Mouse (Mus musculus) large intestine, adult 2 months (tissue): ENCODE results near the gene Coq4. TPM values are rescaled to one million over a fixed set of nuclear protein-coding genes. Genes with fewer than 3 reads are reported as not detected.
"Not testable (repeated sequence)": the region's sequence is repeated elsewhere in the genome, so short reads cannot be mapped to it uniquely, and the experiment has no call there.

Experiments used
- DNase-seq: peaks from one replicate; pipeline ENCODE4 v3.0.0-alpha.2; 2012; ENCODE audit warnings: low read depth, low spot score
- WGBS: fragments of 180-500 bp; shearing (Covaris S2); methylation state at CpG from one replicate; pipeline ENCODE4 v1.1.7; 2018; 5-methylcytosine and 5-hydroxymethylcytosine counted together
- polyA plus RNA-seq: library from polyadenylated mRNA; depleted of rRNA; stranded (reverse); fragments of >200 nt; gene quantifications from 2 replicates; pipeline ENCODE4 v1.2.3, GENCODE M21; 2012; rRNA removed

Coq4 gene
- polyA plus RNA-seq, result 45.6 and 61.9 TPM in 2 replicates

DNA sequence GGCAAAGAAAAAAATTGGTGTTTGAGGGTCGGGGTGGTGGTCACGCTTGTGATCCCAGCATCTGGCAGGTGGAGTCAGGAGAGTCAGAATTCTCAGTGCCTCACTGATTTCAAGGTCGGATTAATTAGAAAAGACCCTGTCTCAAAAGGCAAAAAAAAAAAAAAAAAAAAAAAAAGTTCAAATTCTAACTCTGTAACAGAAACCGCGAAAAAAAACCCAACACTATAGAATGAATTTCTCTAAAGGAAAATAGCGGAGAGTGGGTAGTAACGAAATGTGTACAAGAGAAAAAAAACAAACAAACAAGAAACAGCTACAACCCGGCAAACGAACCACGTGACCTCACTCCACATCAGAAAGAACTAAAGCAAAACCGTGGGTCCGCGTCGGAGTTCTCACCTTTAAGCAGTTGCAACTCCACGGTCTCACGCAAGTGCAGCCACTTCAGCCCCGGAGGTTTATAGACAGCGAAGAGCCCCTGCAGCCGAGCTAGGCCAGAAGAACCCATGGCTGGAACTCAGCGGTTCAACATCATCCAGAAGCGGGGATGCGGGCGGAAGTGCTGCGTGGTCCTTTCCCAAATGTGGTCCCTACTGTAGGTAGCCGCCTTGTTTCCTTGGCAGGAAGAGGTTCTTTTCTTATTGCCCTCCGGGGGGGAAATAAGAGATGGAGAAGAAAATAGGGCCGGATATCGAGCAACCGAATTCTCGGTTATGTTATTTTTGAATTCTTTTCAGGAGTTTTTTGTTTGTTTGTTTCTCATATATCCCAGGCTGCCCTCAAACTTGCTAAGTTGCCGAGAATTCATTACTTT lies at the start of gene Coq4:
Coq4 (plus strand) TSS at position 390 of the 814 bp plus-strand sequence.
- 3% methylated on average over 31 of the region's 31 CpGs for WGBS
- DNase-seq, result peak; percentile 92

DNA sequence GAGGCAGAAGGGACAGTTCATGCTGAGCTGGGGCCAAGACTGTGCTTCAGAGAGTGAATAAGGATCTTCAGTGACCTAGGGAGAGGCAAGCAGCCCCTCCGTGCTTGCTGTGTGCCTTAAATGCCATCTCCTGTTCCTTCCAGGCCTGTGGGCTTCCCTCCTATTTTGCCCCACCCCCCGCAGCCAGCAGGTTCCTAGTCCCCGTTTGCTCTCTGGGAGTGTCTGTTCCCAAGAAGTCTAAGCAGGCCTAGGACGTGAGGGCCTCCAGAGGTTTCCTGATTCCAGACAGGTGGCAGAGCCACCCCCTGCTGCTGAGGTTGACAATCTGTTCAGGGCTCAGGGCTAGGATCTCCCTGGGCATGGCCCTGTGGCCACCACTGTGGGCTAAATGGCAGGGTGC lies 48.5 kb upstream of the Coq4 start:
- DNase-seq, result no peak
- 71% methylated on average over 4 of the region's 4 CpGs for WGBS

DNA sequence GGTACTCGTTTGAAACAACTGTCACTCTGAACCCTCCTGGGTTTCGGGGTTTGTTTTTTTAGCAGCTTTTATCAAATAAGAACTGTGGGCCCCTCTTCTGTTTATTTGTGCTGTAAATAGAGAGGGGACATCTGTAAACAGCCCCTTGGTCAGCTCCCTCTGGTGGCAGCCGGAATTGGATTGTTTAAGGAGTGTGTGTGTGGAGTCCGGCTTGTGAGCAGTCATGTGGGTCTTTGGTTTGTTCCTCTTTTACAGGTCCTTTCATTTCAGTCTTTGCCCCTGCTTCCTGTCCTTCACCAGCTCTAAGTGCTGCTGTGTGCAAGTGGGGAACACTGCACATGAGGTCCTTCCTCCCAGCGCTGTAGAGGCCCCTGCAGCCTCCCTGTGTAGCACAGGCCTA lies 47.9 kb upstream of the Coq4 start:
- 64% methylated on average over 5 of the region's 5 CpGs for WGBS
- no peak for DNase-seq

DNA sequence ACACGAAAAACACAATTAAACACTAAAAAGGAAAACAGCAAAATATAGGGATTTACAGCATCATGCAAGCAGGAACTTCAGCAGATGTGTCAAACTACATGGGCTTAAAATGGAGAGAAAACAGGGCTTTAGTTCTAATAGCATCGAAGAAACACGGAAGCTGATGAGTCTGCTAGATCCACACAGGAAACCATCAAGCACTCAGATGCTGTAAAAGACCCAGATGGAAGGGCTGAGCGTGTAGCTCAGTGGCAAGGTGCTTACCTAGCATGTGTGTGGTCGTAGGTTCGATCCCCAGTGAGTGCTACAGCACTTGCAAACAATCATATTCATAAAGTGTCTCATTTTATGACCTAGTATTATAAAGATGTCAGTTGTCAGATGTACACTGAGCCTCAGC lies 46.1 kb upstream of the Coq4 start:
- no peak for DNase-seq
- 82% methylated on average over 6 of the region's 6 CpGs for WGBS

DNA sequence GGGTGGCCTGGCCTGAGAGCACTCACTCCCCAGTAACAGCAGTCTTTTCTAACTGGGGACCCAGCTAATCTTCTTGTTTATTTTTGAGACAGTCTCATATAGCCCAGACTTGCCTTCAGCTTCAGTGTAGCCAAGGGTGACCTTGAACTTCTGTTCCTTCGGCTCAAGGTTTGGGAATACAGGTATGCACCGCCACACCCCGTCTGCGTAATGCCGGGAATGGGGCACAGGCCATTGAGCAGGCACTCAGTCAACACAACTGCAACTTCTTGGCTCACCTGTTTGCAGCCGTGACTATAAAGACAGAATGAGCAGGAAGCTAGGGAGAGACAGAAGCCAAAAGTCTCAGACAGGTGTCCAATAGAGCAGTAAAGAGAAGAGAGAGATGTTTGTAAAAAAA lies 43.0 kb upstream of the Coq4 start:
- WGBS, result 24% methylated on average over 6 of the region's 6 CpGs
- peak; percentile 44 for DNase-seq

DNA sequence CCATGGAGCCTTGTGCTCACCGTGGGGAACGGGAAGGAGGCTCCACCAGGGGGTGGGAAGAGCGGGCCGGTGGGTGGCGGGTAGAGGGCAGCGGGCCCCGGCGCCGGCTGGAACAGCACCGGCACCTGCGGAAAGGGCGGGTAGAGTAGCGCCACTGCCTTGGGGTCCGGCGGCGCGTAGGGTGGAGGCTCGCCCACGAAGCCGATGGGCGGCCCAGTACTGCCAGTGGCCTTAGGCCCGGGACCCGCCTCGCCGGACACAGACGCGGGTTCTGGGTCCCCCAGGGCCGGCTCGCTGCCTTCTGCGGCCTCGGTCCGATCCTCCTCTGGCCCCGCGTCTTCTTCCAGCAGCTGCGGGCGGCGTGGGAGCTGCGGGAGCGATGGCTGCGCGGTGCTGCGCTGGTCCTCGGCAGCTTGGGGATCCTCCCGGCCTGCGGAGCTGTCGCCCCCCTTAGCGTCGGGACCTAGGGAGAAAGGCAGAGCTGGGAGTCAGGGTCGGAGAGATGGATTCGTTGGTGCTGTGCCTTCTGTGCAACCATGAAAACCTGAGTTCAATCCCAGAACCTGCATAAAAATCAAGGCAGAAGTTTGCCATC lies 40.0 kb upstream of the Coq4 start:
- DNase-seq, result no peak
- 52% methylated on average over 50 of the region's 50 CpGs for WGBS

DNA sequence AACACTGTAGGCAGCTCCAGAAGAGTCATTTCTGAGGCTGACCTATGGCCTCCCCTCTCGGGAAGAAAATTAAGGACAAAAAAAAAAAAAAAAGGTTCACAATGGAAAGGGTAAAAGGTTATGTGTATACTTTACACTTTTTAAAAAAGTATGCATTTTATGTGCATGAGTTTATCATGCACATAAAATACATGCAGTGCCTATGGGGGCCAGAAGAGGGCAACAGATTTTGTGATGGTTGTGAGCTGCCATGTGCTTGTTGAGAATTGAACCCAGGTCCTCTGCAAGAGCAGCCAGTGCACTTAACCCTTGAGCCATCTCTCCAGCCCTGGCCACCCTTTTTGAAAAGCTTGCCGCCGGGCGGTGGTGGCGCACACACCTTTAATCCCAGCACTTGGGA lies 39.4 kb upstream of the Coq4 start:
- 79% methylated on average over 5 of the region's 5 CpGs for WGBS

DNA sequence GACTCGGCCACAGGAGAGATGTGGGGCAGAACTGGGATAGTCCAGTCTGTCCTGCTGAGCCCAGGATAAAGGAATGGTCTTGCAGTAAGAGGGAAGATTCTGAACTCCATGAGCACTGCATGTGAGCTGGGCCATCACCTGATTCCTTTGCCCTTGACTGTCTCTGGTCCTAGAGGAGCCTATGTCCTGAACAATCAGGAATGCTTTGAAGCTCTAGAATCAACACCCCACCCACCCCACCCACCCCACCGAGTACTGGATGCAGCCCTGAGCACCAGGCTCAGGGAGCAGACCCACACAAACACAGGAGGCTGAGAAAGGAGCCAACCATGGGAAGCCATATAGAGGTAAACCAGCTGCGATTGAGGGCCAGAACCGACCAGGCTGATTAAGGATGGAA lies 38.8 kb upstream of the Coq4 start:
- 84% methylated on average over 4 of the region's 4 CpGs for WGBS
- no peak for DNase-seq

More for the DNA sequence above, 39.4 kb upstream of the Coq4 start:
- DNase-seq, result no peak

DNA sequence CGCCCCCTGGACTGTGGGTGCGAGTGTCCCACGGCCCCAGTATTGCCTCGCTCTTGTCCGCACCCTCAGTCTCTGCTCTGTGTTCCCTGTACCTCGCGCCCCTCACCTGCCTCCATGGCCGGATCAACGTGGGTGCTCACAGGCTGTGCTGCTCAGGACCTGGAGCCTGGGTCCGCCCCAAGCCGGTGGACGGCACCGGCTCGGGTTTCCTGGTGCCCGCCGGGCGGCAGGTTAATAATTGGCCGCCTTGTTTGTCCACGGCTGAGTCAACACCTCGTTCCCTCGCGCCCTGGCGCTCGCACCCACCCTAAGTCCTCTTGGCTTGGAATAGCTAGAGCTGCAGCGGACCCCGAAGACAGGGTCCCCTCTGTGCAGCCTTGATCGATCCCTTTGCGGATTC lies 35.8 kb upstream of the Coq4 start, which contains the start of gene Gm13420:
Gm13420 (minus strand) TSS at position 189 of the 400 bp plus-strand sequence.
- 4% methylated on average over 28 of the region's 28 CpGs for WGBS
- no peak for DNase-seq

DNA sequence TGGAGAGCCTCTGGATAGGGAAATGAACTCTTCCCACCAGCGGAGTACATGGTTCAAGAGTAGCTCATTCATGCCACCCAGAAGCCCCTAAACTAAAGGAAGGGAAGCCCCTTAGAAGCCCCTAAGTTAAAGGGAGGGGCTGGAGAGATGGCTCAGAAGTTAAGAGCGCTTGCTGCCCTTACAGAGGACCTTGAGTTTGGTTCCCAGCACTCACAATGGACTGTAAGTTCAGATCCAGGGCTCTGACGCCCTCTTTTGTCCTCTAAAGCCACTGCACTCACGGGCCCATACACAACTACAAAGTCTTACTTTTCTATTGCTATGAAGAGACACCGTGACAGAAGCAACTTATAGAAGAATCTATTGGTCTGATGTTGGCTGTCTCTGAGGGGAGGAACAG lies 34.9 kb upstream of the Coq4 start:
- no peak for DNase-seq
- 95% methylated on average over 5 of the region's 5 CpGs for WGBS

DNA sequence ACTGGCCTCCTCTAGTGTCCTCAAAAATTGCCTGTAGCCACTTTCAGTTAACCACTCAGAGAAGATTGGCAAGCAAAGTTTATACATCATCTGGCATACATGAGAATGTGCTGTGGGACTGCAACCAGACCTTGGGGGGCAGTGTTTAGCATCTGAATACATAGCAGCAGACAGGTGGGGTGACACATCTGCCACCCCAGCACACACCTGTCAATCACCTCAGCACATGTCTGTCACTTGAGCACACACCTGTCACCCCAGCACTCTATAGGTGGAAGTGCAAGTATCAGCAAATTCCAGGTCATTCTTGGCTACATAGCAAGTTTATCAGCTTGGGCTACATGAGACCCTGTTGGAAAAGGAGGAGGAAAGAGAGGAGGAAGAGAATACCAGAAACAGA lies 31.6 kb upstream of the Coq4 start:
- no peak for DNase-seq

DNA sequence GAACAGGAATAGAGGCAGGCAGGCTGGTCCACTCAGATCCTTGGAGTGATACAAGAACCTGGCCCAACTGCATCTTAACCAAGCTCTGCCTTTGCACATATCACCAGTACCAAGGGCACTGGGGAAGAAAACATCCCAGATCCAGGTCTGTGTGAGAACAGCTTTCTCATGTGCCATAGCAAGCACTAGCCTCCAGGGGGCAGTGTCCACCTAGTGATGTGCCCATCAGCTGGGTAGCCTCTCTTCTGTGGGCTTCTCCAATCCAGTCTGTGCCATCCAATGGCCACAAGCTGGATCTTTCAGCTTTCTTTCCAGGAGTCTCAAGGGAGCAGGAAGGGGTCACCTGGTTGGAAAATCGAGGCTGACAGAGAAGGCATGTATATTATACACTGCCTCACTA lies 22.5 kb upstream of the Coq4 start:
- 0% methylated on average over 1 of the region's 1 CpGs for WGBS

DNA sequence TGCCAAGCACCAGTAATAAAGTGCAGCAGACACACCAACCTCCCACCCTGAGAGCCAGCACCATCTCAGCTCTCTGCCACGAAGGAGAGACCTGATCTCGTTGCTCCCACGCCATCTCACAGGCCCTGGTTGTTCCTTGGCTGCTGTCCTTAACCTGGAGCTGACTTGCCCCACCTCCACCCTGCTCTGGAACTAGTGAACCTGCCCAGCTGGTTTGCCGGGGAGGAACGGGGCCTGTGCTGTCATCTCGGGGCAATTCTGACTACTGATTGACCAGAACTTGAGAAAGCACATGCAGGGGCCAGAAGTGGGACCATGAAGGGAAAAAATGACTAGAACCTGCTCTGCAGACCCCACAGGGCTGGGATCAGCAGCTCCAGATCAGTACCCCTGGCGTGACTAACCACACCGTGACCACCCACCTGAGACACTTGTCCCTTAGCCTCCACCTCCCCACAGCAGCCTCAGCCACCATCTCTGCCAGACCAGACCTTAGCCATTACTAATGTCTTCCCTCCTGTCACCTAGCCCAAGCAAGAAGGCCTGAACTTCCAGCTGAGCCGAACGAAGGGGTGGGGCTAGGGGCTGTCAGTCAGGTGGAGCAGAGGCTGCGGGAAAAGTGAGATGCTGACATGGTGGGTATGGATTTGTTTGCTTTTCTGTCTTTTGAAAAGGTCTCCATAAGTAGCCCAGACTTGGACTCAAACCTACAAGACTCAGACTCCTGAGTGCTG lies 19.1 kb upstream of the Coq4 start:
- peak; percentile 55 for DNase-seq
- 32% methylated on average over 11 of the region's 11 CpGs for WGBS

More for the DNA sequence above, 22.5 kb upstream of the Coq4 start:
- DNase-seq, result no peak

DNA sequence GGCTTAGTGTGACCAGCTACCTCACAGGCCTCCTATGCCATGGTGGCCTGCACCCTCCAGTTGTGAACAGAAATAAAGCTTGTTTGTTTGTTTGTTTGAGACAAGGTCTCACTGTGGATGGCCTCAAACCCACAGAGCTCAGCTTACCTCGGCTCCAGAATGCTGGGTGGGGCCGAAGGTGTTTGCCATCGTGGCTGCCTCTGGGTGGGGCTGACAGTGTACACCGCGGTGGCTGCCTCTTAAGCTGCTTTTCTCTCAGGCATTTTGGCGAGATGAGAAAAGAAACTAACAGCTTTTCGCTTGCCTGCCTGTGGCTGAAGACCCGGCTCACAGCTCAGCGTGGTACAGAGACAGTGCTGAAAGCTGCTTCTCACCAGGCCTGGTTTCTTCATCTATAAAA lies 18.4 kb upstream of the Coq4 start:
- no peak for DNase-seq
- WGBS, result 24% methylated on average over 9 of the region's 9 CpGs

DNA sequence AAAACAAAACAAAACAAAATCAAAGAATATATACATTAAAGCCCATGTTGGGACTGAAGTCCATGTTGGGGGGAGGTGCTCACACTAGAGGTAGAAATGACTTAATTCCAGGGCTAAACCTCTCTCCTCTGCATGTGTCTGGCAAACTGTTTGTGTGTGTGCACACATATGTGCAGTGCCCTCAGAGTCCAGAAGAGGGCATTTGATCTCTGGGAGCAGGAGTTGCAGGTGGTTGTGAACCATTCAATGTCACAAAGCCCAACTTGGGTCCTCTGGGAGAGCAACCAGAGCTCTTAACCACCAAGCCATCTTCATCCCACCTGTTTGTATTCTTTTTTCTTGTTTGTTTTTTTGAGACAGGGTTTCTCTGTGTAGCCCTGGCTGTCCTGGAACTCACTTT lies 17.1 kb upstream of the Coq4 start:
- DNase-seq, result no peak

DNA sequence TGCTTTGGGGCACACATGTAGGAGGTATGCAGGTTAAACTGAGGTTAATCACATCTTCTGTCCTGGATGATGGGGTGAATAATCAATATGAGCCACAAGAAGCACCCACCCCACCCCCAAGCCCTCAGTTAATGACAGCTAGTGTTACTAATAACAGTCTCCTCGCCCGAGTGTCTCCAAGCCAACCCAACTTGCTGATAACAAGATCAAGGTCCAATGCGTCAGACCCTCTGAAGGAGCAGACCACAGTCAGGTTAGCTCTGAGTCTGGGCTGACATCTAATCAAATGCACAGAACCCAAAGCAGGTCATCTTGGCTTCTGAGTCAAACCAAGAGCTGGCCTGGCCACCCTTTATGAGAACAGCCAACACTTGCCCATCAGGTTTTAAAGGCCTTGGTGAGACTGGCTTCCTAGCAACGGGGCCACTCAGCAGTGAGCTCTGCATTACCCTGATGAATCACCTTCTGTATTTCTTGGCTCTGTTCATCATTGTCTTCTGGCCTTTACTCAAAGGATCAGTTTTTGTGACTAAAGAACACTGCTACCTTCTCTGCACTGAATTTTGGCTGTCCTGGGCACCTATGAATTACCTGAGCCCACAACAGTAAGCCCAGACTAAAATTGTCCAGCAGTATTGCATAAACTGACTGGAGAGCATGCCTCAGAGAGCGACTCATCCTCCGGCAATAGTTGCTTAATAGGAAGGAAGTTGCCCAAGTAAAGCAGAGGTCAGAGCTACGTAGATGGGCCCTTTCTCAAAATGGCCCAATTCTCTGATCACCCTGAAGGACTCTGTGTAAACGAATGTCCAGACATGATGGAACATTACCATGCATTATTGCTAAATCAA lies 15.5 kb upstream of the Coq4 start:
- no peak for DNase-seq
- WGBS, result 37% methylated on average over 8 of the region's 8 CpGs

DNA sequence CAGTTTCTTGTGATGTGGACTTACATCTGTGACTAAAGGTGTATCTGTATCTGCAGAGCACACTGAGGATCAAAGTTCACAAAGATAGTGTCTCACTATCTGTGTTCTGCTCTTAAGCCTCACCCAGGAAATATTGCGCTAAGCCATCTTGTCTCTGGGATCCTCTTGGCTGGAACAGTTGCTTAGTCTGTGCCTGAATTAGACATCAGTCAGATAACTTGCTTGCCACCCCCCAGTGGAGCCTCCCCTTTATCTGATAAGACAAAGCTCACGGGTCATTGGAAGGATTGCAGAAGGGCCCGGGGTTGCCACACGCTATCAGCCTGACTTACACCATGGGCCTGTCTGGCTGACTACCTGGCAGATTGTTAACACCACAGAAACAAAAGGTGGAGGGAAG lies 14.0 kb upstream of the Coq4 start:
- WGBS, result 66% methylated on average over 4 of the region's 4 CpGs
- DNase-seq, result no peak

DNA sequence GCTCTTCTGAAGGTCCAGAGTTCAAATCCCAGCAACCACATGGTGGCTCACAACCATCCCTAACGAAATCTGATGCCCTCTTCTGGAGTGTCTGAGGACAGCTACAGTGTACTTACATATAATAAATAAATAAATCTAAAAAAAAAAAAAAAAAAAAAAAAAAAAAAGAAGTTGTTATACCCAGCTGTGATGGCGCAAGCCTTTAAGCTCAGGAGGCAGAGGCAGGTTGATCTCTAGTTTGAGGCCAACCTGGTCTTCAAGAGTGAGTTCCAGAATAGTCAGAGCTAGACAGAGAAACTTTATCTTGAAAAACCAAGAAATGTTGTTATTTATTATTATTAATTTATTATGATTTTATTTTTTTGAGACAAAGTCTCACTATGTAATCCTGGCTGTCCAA lies 6.0 kb upstream of the Coq4 start:
- not testable (repeated sequence) for DNase-seq
- WGBS, result 91% methylated on average over 2 of the region's 2 CpGs

DNA sequence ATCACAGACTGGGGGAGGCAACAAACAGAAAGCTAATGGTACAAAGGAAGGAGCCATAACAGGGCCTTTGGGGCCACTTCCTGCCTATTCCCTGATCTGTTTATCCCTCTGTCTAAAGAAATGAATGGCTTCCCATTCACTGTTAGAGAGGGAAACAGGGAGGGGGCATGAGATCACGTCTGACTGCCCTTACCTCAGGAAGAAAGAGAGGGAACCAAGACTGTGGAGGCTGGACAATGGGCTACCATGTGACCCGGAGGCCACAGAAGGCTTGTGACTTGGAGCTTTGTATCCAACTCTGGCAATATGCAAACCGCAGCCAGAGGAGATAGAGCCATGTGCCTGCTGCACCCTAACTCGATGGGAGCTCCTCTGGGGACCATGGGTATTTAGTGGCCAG lies 3.0 kb upstream of the Coq4 start:
- DNase-seq, result no peak
- WGBS, result 75% methylated on average over 4 of the region's 4 CpGs
